Mouse (Mus musculus) neural tube, embryonic 12.5 days (tissue): ENCODE data around the gene Inka2. TPM values are rescaled to one million over a fixed set of nuclear protein-coding genes. Genes with fewer than 3 reads are reported as not detected.

Source experiments
- ATAC-seq: fragments of 200-750 bp; cut with Nextera tagmentation; 2 replicates; pipeline ENCODE4 v1.8.0; 2017; ENCODE audit warnings: low read depth, mild to moderate bottlenecking, moderate TSS enrichment, moderate library complexity; ENCODE audit not compliant: low FRiP score
- H3K27ac ChIP-seq: fragments of 300-500 bp; sonication (generic); 2 replicates; pipeline ENCODE4 v1.5.1; 2016
- H3K27me3 ChIP-seq: fragments of 300-500 bp; sonication (generic); replicated peaks from 2 replicates; pipeline ENCODE4 v1.6.1; 2016; ENCODE audit warnings: mild to moderate bottlenecking
- H3K36me3 ChIP-seq: fragments of 300-500 bp; sonication (generic); 2 replicates; pipeline ENCODE4 v1.6.1; 2016; ENCODE audit warnings: mild to moderate bottlenecking
- H3K4me1 ChIP-seq: fragments of 300-500 bp; sonication (generic); 2 replicates; pipeline ENCODE4 v1.6.1; 2016
- H3K4me2 ChIP-seq: fragments of 300-500 bp; sonication (generic); replicated peaks from 2 replicates; pipeline ENCODE4 v1.6.1; 2016; ENCODE audit warnings: mild to moderate bottlenecking
- H3K4me3 ChIP-seq: fragments of 300-500 bp; sonication (generic); 2 replicates; pipeline ENCODE4 v1.5.1; 2016
- H3K9ac ChIP-seq: fragments of 300-500 bp; sonication (generic); 2 replicates; pipeline ENCODE4 v1.6.1; 2016; ENCODE audit warnings: mild to moderate bottlenecking
- H3K9me3 ChIP-seq: fragments of 300-500 bp; sonication (generic); 2 replicates; pipeline ENCODE4 v1.6.1; 2016; ENCODE audit warnings: mild to moderate bottlenecking
- WGBS: fragments of 180-500 bp; shearing (Covaris S2); methylation state at CpG from one replicate; pipeline ENCODE4 v1.1.7; 2016; 5-methylcytosine and 5-hydroxymethylcytosine counted together
- polyA plus RNA-seq: library from polyadenylated mRNA; unstranded; fragments of >200 nt; fragmentation: Nextera tagmentation; extraction: Ambion mirVana; gene quantifications from 2 replicates; pipeline ENCODE4 v1.2.1, GENCODE M21; 2016

Inka2 gene
- polyA plus RNA-seq, 1 experiment from 2014 or later, result 5.6 TPM

DNA sequence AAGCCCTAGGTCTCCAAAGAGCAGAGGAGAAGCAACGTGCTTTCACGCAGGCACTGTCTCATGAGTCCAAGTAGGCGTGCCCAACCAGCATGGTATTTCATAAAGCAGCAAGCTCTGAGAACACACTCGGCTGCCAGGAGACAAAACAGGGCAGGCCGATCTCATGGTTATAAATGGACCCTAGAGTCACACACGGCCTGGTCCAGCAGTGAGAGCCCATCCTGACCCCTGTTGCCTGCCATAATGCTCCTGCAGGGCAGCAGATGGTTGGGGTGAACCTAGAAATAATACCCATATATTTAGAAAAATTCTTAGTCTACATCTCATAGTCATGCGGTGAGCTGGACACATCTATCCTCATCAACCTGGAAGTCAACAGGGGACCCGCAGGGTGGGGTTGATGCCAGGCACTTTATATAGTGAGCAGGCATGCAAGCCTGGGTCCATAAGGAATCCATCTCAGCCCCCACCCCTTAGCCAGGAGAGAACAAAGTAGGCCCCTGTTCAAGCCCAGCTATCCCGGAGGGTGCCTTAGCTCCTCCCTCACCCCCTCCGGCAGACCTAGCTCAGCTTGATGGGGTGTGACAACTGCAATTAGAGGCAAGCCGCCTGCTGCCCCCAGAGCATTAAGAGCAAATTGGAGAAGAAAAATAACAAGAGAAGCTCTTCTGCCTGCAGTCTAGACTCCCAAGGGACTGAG, 13.6 kb downstream of the Inka2 start:
- peak; percentile 75 for ATAC-seq
- Histone ChIP-seq H3K36me3 (no peaks in the 10 kb centered on the region), H3K27me3 (no peaks in the 10 kb centered on the region), H3K9me3 (no peaks in the 10 kb centered on the region), H3K4me1 (peaks cover 29% of the 10 kb centered on the region), H3K27ac (no peak overlapping the region), H3K4me2 (no peak overlapping the region), H3K4me3 (no peak overlapping the region), H3K9ac (no peak overlapping the region)
- 53% methylated on average over 11 of the region's 11 CpGs for WGBS

DNA sequence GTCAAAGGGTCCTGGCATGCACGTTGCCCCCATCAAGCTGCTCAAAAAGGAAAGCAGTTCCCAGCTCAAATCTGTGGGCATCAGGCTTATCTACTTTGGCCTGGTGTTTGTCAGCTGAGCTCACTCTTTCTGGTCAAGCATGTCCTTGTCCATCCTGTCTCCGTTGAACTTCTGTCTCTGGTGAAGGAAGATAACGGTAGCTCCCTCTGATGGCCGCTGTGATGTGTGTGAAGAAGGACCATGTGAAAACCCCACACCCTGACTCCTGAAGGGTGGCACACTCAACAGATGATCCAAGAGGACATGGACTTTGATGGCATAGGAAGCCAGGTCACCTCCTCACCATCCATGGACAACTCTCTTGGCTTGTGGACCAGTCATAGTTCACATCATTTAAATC, 14.3 kb downstream of the Inka2 start:
- Histone ChIP-seq H3K27me3 (no peaks in the 10 kb centered on the region), H3K4me2 (no peak overlapping the region), H3K4me3 (no peak overlapping the region), H3K36me3 (no peaks in the 10 kb centered on the region), H3K9ac (no peak overlapping the region), H3K4me1 (peaks cover 26% of the 10 kb centered on the region), H3K27ac (no peak overlapping the region), H3K9me3 (no peaks in the 10 kb centered on the region)
- no peak for ATAC-seq
- WGBS, result 55% methylated on average over 4 of the region's 4 CpGs

DNA sequence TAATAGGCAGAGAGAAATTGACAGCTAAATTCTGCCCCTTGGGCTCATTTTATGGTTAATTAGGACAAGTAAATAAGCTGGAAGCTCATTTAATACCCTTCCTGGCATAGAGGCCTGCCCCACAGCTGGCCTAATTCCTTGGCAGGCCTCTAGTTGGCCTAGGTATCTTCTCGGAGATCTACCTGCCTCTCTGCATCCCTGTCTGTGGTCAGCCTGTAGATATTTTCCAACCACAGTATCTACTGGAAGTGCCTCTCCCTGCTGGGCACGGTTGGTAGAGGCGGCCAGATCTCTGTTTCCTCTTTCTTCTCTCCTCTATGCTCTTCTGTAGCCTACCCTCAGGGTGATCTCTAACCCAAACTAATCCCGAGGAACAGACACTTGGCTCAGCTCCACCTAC, 15.6 kb downstream of the Inka2 start:
- Histone ChIP-seq H3K9me3 (no peaks in the 10 kb centered on the region), H3K4me1 (peaks cover 18% of the 10 kb centered on the region; the same call in 1 of the 2 replicates), H3K36me3 (no peaks in the 10 kb centered on the region), H3K27ac (no peak overlapping the region), H3K9ac (no peak overlapping the region), H3K4me2 (no peak overlapping the region), H3K27me3 (no peaks in the 10 kb centered on the region), H3K4me3 (no peak overlapping the region)
- 85% methylated on average over 4 of the region's 4 CpGs for WGBS
- no peak for ATAC-seq

DNA sequence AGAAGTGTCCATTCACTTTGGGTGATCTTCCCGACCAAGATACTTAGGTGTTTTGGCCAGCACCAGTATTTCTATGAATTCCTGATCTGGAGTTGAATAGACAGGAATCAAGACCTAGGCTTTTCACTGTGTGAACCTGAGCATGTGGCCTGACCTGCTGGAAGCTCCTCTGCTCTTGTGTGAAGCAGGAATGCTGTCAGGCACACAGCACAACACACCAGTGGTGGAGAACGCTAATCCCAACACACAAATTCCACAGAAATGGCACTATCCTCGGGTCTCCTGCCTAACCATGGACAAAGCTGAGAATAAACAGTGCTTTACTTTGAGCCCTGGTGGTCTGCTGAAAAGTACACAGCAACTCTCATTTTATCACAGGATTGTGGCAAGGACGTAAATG, 16.1 kb downstream of the Inka2 start:
- no peaks in the 10 kb centered on the region for H3K9me3 ChIP-seq
- H3K4me1 ChIP-seq, result peaks cover 18% of the 10 kb centered on the region; the same call in 1 of the 2 replicates
- no peak overlapping the region for H3K27ac ChIP-seq
- no peak overlapping the region for H3K4me3 ChIP-seq
- H3K36me3 ChIP-seq, result no peaks in the 10 kb centered on the region
- no peak overlapping the region for H3K9ac ChIP-seq
- ATAC-seq, result no peak
- 81% methylated on average over 4 of the region's 4 CpGs for WGBS
- no peak overlapping the region for H3K4me2 ChIP-seq
- H3K27me3 ChIP-seq, result no peaks in the 10 kb centered on the region

DNA sequence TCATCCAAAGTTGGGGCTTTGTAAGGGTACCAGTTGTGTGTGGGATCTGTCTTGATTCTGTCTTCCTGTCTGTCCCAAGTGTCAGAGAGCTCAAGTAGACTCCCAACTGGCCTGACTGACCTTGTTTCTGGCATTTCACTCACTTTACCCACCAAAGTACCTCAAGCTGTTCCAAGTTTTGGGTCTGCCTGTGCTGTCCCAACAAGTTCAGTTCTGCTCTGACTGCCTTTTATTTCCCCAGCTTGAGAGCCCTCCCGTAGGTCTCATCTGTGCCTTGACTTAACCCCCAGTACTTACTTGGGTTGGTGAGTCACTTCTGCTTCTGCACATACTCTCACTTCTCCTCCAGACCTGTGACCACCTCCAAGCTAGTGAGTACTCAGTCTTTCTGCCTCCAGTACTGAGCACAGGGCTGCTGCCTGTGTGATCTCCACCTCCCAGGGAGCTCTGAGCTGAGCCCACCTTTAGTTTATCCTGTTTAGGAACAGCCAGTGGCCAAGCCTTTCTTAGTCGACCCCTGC, 17.3 kb downstream of the Inka2 start:
- H3K4me2 ChIP-seq, result no peak overlapping the region
- no peaks in the 10 kb centered on the region for H3K9me3 ChIP-seq
- no peak overlapping the region for H3K9ac ChIP-seq
- 84% methylated on average over 2 of the region's 2 CpGs for WGBS
- H3K27ac ChIP-seq, result no peak overlapping the region
- peaks cover 14% of the 10 kb centered on the region; the same call in 1 of the 2 replicates for H3K4me1 ChIP-seq
- ATAC-seq, result no peak
- H3K4me3 ChIP-seq, result no peak overlapping the region
- H3K36me3 ChIP-seq, result no peaks in the 10 kb centered on the region
- no peaks in the 10 kb centered on the region for H3K27me3 ChIP-seq

DNA sequence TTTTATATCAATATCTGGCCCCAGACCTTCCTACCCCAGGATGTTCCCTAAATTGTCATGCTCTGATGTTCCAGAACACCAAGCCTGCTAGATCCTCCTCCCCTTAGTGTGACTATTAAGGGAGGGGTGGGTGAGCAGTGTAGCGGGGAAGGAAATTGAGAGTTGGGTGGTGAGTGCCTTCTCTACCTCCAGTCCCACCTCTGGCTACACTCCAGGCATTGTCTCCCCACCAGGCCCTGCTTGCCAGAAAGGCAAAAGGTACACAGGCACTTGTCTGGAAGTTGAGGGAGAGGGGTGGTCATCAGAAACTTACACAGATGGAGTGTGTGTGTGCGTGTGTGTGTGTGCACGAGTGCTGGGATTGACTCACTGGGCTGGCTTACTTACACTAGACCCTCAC, 18.1 kb downstream of the Inka2 start:
- H3K4me2 ChIP-seq, result no peak overlapping the region
- ATAC-seq, result no peak
- no peak overlapping the region for H3K4me3 ChIP-seq
- H3K9me3 ChIP-seq, result no peaks in the 10 kb centered on the region
- H3K9ac ChIP-seq, result no peak overlapping the region
- H3K4me1 ChIP-seq, result peaks cover 12% of the 10 kb centered on the region; the same call in 1 of the 2 replicates
- 97% methylated on average over 3 of the region's 3 CpGs for WGBS
- H3K27me3 ChIP-seq, result no peaks in the 10 kb centered on the region
- no peaks in the 10 kb centered on the region for H3K36me3 ChIP-seq
- no peak overlapping the region for H3K27ac ChIP-seq

DNA sequence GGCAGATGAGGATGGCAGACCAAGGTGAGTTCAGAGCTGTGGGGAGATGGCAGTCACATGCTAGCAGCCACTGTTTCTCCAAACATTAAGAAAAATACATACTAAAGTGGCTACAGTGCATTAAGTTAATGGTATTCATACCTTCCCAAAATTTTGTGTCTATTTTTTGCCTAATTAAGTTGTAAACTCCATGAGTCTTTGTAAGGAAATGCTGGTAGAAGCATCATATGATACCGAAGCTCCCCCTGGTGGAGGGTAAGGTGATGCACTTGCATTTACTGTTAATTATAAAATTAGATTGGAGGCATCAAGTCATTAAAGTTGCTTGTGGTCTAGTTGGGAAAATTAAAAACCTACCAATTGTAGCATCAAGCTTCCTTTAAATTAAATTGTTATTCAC, 21.6 kb downstream of the Inka2 start:
- H3K9me3 ChIP-seq, result no peaks in the 10 kb centered on the region
- peaks cover 3% of the 10 kb centered on the region for H3K36me3 ChIP-seq
- WGBS, result 5% methylated on average over 1 of the region's 1 CpGs
- H3K27me3 ChIP-seq, result no peaks in the 10 kb centered on the region
- H3K4me1 ChIP-seq, result no peaks in the 10 kb centered on the region
- H3K4me3 ChIP-seq, result no peak overlapping the region
- no peak overlapping the region for H3K9ac ChIP-seq
- no peak overlapping the region for H3K27ac ChIP-seq
- no peak for ATAC-seq
- H3K4me2 ChIP-seq, result no peak overlapping the region

DNA sequence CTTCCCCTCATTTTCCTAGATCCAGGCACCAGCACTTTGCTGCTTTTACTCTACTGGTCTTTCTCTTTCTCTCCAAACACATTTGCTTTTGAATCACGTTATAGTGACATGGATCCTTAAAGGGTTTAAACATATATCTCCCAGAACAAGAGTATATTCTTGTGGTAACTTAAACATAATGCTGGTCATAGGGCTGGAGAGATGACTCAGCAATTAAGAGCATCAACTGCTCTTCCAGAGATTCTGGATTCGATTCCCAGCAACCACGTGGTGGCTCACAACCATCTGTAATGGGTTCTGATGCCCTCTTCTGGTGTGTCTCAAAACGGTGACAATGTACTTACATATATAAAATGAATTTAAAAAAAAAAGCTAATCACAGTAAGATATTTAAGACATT, 28.0 kb downstream of the Inka2 start:
- H3K4me2 ChIP-seq, result no peak overlapping the region
- H3K4me3 ChIP-seq, result no peak overlapping the region
- WGBS, result 90% methylated on average over 4 of the region's 4 CpGs

DNA sequence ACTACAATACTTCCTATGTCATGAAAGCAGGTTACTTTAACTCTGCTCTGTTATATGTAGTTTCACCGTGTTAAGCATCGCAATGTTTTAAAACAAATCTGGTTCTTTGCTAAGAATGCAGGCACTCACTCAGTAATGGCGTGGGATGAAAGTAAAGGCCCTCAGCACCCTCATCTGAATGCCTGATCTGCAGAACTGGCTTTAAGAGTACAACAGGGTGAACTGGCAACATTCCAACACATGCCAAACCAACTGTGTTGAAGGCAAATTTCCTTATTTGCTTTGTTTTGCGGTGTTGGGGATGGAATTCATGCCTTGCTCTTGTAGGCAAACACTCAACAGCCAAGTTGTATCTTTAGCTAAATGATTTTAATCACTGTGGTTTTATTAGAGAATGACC, 29.1 kb downstream of the Inka2 start:
- no peak overlapping the region for H3K4me2 ChIP-seq
- no peaks in the 10 kb centered on the region for H3K27me3 ChIP-seq
- H3K9me3 ChIP-seq, result no peaks in the 10 kb centered on the region
- no peak overlapping the region for H3K9ac ChIP-seq
- WGBS, result 94% methylated on average over 4 of the region's 4 CpGs
- H3K4me1 ChIP-seq, result no peaks in the 10 kb centered on the region
- no peak for ATAC-seq
- no peak overlapping the region for H3K4me3 ChIP-seq
- peaks cover 10% of the 10 kb centered on the region for H3K36me3 ChIP-seq
- no peak overlapping the region for H3K27ac ChIP-seq

More for the DNA sequence above, 28.0 kb downstream of the Inka2 start:
- no peaks in the 10 kb centered on the region for H3K27me3 ChIP-seq
- peaks cover 10% of the 10 kb centered on the region for H3K36me3 ChIP-seq
- ATAC-seq, result no peak
- no peak overlapping the region for H3K9ac ChIP-seq
- H3K4me1 ChIP-seq, result no peaks in the 10 kb centered on the region
- H3K27ac ChIP-seq, result no peak overlapping the region
- no peaks in the 10 kb centered on the region for H3K9me3 ChIP-seq

DNA sequence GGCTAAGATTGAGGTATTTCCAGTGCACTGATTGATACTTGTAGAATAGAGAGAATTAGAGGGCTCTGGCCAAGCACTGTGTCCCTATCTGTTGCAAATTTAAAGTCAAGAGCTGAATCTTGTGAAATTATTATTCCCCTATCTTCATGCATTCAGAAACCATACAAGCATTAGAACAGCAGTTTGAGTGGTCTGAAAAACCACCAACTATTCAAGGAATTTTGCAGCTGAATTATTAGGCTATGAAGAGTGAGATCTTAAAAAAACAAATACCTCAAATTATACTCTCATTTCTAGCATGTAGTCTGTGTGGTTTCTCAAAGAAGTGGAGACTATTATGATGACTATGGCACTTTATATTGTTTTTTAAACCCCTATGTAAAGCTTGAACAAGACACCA, 30.9 kb downstream of the Inka2 start:
- H3K27ac ChIP-seq, result no peak overlapping the region
- no peak overlapping the region for H3K9ac ChIP-seq
- no peak for ATAC-seq
- H3K9me3 ChIP-seq, result no peaks in the 10 kb centered on the region
- no peaks in the 10 kb centered on the region for H3K4me1 ChIP-seq
- peaks cover 10% of the 10 kb centered on the region for H3K36me3 ChIP-seq
- H3K27me3 ChIP-seq, result no peaks in the 10 kb centered on the region
- H3K4me2 ChIP-seq, result no peak overlapping the region
- H3K4me3 ChIP-seq, result no peak overlapping the region

DNA sequence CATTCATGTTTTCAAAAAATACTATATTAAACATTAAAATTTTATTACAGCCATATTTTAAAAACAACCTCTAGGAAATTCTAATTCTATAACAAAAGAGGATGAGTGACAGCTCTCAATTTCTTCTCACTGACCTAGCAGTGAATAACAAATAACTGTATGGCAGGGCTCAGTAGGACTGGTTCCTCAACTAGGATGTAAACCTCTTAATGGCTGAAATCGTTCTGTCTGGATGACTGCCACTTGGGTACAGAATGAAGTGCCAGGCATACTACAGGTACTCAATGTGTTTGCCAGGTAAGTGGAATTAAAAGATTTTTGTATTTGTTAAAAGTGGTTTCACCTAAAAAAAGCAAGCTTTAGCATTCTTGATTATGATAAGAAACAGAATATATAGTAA, 31.7 kb downstream of the Inka2 start:
- H3K27ac ChIP-seq, result no peak overlapping the region
- H3K9me3 ChIP-seq, result no peaks in the 10 kb centered on the region
- H3K27me3 ChIP-seq, result no peaks in the 10 kb centered on the region
- no peak overlapping the region for H3K9ac ChIP-seq
- WGBS, result 90% methylated on average over 1 of the region's 1 CpGs
- no peak overlapping the region for H3K4me3 ChIP-seq
- no peaks in the 10 kb centered on the region for H3K4me1 ChIP-seq
- no peak for ATAC-seq
- H3K36me3 ChIP-seq, result peaks cover 6% of the 10 kb centered on the region
- H3K4me2 ChIP-seq, result no peak overlapping the region

DNA sequence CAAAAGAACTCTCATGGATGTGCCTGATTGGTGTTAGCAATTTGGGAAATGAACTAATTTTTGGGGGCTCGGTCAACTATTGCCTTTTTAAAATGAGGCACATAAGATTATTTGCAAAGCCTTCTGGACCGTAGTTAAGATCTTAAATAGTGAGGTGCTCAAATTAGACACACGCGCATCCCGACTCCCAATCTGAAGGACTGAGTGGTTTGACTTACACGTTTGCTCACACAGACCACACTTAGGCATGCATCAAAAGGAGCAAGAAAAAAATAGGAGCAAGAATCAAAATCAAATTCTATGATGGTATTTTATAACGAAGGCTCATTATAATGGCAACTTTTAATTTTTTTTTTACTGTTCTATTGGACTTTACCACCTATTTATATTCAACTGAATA, 32.7 kb downstream of the Inka2 start:
- H3K36me3 ChIP-seq, result peaks cover 5% of the 10 kb centered on the region
- no peaks in the 10 kb centered on the region for H3K27me3 ChIP-seq
- no peak overlapping the region for H3K4me3 ChIP-seq
- ATAC-seq, result no peak
- H3K27ac ChIP-seq, result no peak overlapping the region
- no peak overlapping the region for H3K4me2 ChIP-seq
- H3K9me3 ChIP-seq, result no peaks in the 10 kb centered on the region
- WGBS, result 96% methylated on average over 7 of the region's 7 CpGs
- no peak overlapping the region for H3K9ac ChIP-seq
- H3K4me1 ChIP-seq, result no peaks in the 10 kb centered on the region

DNA sequence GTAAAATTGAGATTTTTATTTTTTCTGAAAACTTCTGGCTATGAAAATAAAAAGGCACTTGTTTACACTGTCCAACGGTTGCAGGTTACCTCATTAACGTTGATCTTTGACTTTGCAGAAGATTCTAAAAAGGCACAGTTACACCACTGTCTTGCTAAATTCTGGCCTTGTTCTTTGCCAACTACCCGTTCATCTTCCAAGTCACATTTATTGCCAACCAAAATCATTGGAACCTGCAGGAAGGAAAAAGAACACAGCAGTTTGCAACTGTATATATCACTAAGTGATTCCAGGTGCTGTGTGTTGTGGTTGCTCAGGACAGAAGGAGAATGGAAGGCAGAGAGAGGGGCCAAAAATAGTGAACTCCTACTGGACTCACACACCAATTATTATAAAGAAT, 33.3 kb downstream of the Inka2 start:
- Histone ChIP-seq H3K4me2 (no peak overlapping the region), H3K9ac (no peak overlapping the region), H3K27ac (no peak overlapping the region), H3K9me3 (no peaks in the 10 kb centered on the region), H3K36me3 (peaks cover 5% of the 10 kb centered on the region), H3K4me1 (no peaks in the 10 kb centered on the region), H3K27me3 (no peaks in the 10 kb centered on the region), H3K4me3 (no peak overlapping the region)
- 80% methylated on average over 3 of the region's 3 CpGs for WGBS
- ATAC-seq, result no peak
